Mouse (Mus musculus): Measurements from ENCODE around the gene S100z. TPM values are rescaled to one million over a fixed set of nuclear protein-coding genes. Genes with fewer than 3 reads are reported as not detected.

The S100z gene
- polyA plus RNA-seq, 1 experiment from 2014 or later: not detected

DNA sequence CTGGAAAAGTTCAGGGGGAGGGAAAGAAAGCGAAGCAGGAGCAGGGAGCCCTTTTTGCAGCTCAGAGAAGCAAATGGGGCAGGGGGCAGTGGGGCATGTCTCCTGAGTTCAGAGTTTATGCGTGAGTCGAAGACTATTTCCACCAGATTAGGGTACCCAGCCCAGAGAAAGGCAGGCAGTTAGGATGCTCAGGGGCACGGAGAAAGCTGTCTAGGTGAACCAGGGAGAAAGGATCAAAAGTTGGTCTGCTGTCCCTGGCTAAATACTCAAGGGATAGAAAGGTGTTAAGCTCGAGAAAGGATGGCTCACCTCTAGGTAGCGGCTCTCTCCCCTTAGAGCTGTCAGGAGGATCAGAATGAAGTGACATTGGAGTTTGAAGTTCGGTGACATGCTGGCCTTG is 34.2 kb downstream of the S100z start:
- no peak overlapping the region for H3K4me3 ChIP-seq (ENCODE audit: low read depth, low read length)
- no peaks in the 10 kb centered on the region for H3K36me3 ChIP-seq (replicated peaks; ENCODE audit: insufficient read depth, low read length)
- ATAC-seq: no peak
- peaks cover 4% of the 10 kb centered on the region; the same call in 1 of the 2 replicates for H3K4me1 ChIP-seq (ENCODE audit: insufficient read depth)
- no peaks in the 10 kb centered on the region for H3K9me3 ChIP-seq (ENCODE audit: low read length)
- 20% methylated on average over 7 of the region's 7 CpGs for WGBS (ENCODE audit: insufficient replicate concordance)
- no peak overlapping the region for H3K9ac ChIP-seq (replicated peaks)
- DNase-seq: no peak
- H3K27ac ChIP-seq (ENCODE audit: low read depth): no peak overlapping the region
- TF ChIP-seq EP300 (IDR thresholded peaks at IDR 0.05; ENCODE audit: low read depth) (no peak), CTCF (IDR thresholded peaks at IDR 0.05; ENCODE audit: low read depth) (no peak)
- H3K27me3 ChIP-seq (ENCODE audit: insufficient read depth, low read length): peaks cover 34% of the 10 kb centered on the region
- H3K4me2 ChIP-seq (ENCODE audit: low read depth, low read length): peak overlapping the region; percentile 57

DNA sequence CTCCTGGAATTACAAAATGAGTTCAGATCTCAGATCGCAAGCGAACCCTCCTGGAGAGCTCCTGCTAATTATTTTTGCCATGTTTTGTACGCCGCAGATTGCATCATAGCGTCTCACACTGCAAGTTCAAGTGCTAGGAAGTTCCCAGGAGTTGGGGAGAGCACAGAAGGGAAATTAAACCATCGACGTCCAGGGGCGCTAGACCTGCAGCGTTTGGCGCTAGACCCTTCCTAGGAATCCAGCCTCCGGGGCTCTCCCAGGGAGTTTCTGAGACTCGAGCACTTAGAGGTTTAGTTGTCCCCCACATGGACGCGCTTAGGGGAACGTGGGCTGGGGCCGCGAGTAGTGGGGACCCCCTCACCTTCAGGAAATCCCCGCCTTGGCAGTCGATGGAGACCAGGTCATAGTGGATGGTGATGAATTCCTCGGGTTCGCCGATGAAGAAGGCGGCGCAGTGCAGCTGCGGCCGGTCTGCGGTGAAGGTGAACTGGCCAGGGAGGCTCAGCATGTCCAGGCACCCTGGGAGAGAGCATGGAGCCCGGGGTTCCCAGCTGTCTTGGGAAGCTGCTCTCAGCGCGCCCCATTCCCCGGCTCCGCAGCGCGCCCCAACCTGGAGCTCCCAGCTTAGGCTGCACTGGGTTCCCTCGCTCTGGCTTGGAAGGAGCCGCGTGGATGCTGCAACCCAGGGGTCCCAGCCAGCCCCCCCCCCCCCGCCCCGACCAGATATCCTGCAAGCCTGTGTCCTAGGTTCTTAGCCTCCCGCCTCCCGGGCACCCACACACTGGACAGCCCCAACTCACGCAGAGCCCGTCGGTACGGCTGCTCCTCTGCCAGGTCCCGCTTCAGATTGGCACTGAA is 34.9 kb downstream of the S100z start:
- ATAC-seq (no peak), DNase-seq (no peak)
- Histone ChIP-seq H3K9ac (replicated peaks) (no peak overlapping the region), H3K4me1 (ENCODE audit: insufficient read depth) (peaks cover 4% of the 10 kb centered on the region; the same call in 1 of the 2 replicates), H3K27me3 (ENCODE audit: insufficient read depth, low read length) (peaks cover 34% of the 10 kb centered on the region), H3K36me3 (replicated peaks; ENCODE audit: insufficient read depth, low read length) (no peaks in the 10 kb centered on the region), H3K4me2 (ENCODE audit: low read depth, low read length) (peak overlapping the region; percentile 57), H3K27ac (ENCODE audit: low read depth) (no peak overlapping the region), H3K4me3 (ENCODE audit: low read depth, low read length) (peak overlapping the region; percentile 20; the same call in 1 of the 2 replicates), H3K9me3 (ENCODE audit: low read length) (no peaks in the 10 kb centered on the region)
- 3% methylated on average over 38 of the region's 46 CpGs for WGBS (ENCODE audit: insufficient replicate concordance)
- no peak for TF ChIP-seq EP300 (IDR thresholded peaks at IDR 0.05; ENCODE audit: low read depth)
- TF ChIP-seq CTCF (IDR thresholded peaks at IDR 0.05; ENCODE audit: low read depth): no peak

DNA sequence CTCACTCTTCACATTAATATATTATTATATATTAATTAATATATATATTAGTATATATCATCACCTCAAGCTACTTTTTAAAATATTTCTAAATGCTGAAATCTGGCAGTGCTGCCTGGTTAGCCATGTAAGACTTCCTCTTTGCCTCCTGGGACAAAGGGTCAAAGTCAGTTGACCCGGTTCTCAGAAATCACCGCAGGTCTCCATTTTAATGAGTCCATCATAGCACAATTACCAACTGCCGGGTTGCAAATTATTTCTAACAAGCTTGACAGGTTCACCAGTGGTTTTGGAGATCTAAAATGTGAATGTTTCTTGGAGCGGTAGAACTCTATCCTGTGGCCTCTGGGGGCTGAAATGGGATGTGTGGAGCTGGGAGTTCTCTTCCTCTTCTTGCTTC is 35.6 kb downstream of the S100z start:
- H3K27me3 ChIP-seq (ENCODE audit: insufficient read depth, low read length): peaks cover 35% of the 10 kb centered on the region
- no peak overlapping the region for H3K9ac ChIP-seq (replicated peaks)
- H3K9me3 ChIP-seq (ENCODE audit: low read length): no peaks in the 10 kb centered on the region
- no peak for DNase-seq
- no peaks in the 10 kb centered on the region for H3K36me3 ChIP-seq (replicated peaks; ENCODE audit: insufficient read depth, low read length)
- no peak for TF ChIP-seq CTCF (IDR thresholded peaks at IDR 0.05; ENCODE audit: low read depth)
- no peak for TF ChIP-seq EP300 (IDR thresholded peaks at IDR 0.05; ENCODE audit: low read depth)
- H3K4me1 ChIP-seq (ENCODE audit: insufficient read depth): peaks cover 4% of the 10 kb centered on the region; the same call in 1 of the 2 replicates
- no peak overlapping the region for H3K27ac ChIP-seq (ENCODE audit: low read depth)
- no peak overlapping the region for H3K4me3 ChIP-seq (ENCODE audit: low read depth, low read length)
- no peak for ATAC-seq
- 20% methylated on average over 4 of the region's 4 CpGs for WGBS (ENCODE audit: insufficient replicate concordance)
- H3K4me2 ChIP-seq (ENCODE audit: low read depth, low read length): peak overlapping the region; percentile 57; the same call in 1 of the 2 replicates

DNA sequence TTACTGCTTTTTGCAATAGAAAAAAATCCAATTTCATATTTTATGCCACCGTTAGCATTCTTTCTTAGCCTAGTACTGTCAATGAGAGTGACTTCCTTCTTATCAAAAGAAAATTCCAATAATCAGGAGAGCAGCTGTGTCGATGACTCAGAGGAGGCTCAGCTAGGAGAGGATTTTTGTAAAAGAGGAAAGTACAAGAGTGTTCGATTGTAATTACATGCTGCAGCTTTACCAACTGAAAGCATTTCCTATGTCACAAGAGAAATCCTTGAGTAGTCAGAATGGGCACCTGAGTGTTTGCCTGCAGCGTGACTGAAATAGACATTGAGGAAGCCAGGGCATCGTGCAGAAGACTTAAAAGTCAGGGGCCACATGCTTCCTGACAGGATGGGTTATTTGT is 39.0 kb downstream of the S100z start:
- H3K9ac ChIP-seq (replicated peaks): no peak overlapping the region
- WGBS (ENCODE audit: insufficient replicate concordance): 57% methylated on average over 5 of the region's 5 CpGs
- H3K36me3 ChIP-seq (replicated peaks; ENCODE audit: insufficient read depth, low read length): no peaks in the 10 kb centered on the region

DNA sequence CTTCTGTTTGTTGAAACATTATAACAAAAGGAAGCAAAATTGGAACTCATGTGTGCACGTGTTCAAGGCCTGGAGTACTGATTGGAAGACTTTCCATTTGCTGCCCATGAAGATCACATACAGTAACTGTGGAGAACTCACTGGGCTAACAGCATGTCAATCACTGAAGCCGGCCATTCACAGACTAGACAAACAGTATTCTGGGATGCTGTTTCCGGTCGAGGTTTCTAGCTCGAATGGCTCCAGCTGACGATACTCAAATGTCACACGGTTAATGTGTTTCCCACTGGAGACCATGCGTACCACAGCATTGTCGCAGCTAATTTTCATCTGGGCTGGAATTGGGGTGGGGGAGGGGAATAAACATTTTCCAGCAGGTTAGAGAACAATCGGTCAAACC is 46.8 kb downstream of the S100z start:
- Histone ChIP-seq H3K4me2 (ENCODE audit: low read depth, low read length) (no peak overlapping the region), H3K27ac (ENCODE audit: low read depth) (no peak overlapping the region), H3K9ac (replicated peaks) (no peak overlapping the region), H3K4me1 (ENCODE audit: insufficient read depth) (no peaks in the 10 kb centered on the region), H3K27me3 (ENCODE audit: insufficient read depth, low read length) (no peaks in the 10 kb centered on the region), H3K4me3 (ENCODE audit: low read depth, low read length) (no peak overlapping the region), H3K36me3 (replicated peaks; ENCODE audit: insufficient read depth, low read length) (no peaks in the 10 kb centered on the region), H3K9me3 (ENCODE audit: low read length) (no peaks in the 10 kb centered on the region)
- no peak for ATAC-seq
- WGBS (ENCODE audit: insufficient replicate concordance): 76% methylated on average over 10 of the region's 10 CpGs
- TF ChIP-seq CTCF (IDR thresholded peaks at IDR 0.05; ENCODE audit: low read depth) (no peak), EP300 (IDR thresholded peaks at IDR 0.05; ENCODE audit: low read depth) (no peak)
- DNase-seq: no peak

More for the DNA sequence above, 39.0 kb downstream of the S100z start:
- H3K9me3 ChIP-seq (ENCODE audit: low read length): no peaks in the 10 kb centered on the region
- H3K27me3 ChIP-seq (ENCODE audit: insufficient read depth, low read length): peaks cover 33% of the 10 kb centered on the region
- H3K4me1 ChIP-seq (ENCODE audit: insufficient read depth): peaks cover 4% of the 10 kb centered on the region; the same call in 1 of the 2 replicates
- no peak overlapping the region for H3K27ac ChIP-seq (ENCODE audit: low read depth)
- no peak for TF ChIP-seq CTCF (IDR thresholded peaks at IDR 0.05; ENCODE audit: low read depth)
- no peak for TF ChIP-seq EP300 (IDR thresholded peaks at IDR 0.05; ENCODE audit: low read depth)
- ATAC-seq (no peak), DNase-seq (no peak)
- H3K4me2 ChIP-seq (ENCODE audit: low read depth, low read length): no peak overlapping the region
- no peak overlapping the region for H3K4me3 ChIP-seq (ENCODE audit: low read depth, low read length)

DNA sequence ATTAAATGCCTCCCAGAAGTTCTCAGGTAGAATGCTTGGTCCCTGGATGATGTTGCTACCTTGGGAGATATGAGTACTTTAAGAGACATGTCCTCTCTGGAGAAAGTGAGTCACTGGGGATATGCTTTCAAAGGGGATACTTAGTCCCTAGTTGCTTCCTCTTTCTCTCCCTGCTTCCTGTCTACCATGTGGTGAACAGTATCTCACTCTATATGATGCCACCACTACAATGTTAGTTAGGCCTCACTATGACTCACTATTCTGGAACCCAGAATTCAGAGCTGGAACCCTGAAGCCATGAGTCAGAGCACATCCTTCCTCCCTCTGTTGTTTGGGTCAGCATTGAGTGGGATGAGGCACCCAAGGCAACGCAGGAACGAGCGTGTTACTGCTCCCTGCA is 51.0 kb downstream of the S100z start:
- no peaks in the 10 kb centered on the region for H3K9me3 ChIP-seq (ENCODE audit: low read length)
- H3K9ac ChIP-seq (replicated peaks): no peak overlapping the region
- no peak overlapping the region for H3K4me2 ChIP-seq (ENCODE audit: low read depth, low read length)
- TF ChIP-seq CTCF (IDR thresholded peaks at IDR 0.05; ENCODE audit: low read depth) (no peak), EP300 (IDR thresholded peaks at IDR 0.05; ENCODE audit: low read depth) (no peak)
- no peak for ATAC-seq
- H3K4me3 ChIP-seq (ENCODE audit: low read depth, low read length): no peak overlapping the region
- no peak overlapping the region for H3K27ac ChIP-seq (ENCODE audit: low read depth)
- no peaks in the 10 kb centered on the region for H3K4me1 ChIP-seq (ENCODE audit: insufficient read depth)
- no peak for DNase-seq
- no peaks in the 10 kb centered on the region for H3K27me3 ChIP-seq (ENCODE audit: insufficient read depth, low read length)
- WGBS (ENCODE audit: insufficient replicate concordance): 73% methylated on average over 3 of the region's 3 CpGs
- H3K36me3 ChIP-seq (replicated peaks; ENCODE audit: insufficient read depth, low read length): no peaks in the 10 kb centered on the region

Other genes with a start within 250 kb of the S100z start
- 0.63 and 0.75 TPM in 2 replicates for gene Pde8b, start 228.4 kb downstream of the S100z start, polyA plus RNA-seq (2015; fragmentation: Nextera tagmentation; extraction: Ambion mirVana)
- gene Zbed3, start 155.1 kb downstream of the S100z start, polyA plus RNA-seq (2015; fragmentation: Nextera tagmentation; extraction: Ambion mirVana): 5.7 and 6.7 TPM in 2 replicates
- 11.7 TPM in 2 replicates for gene Aggf1, start 103.4 kb downstream of the S100z start, polyA plus RNA-seq (2015; fragmentation: Nextera tagmentation; extraction: Ambion mirVana)
- gene Crhbp, start 33.8 kb downstream of the S100z start, polyA plus RNA-seq (2015; fragmentation: Nextera tagmentation; extraction: Ambion mirVana): 0.11 and 0.18 TPM in 2 replicates
- gene F2rl1, start 46.5 kb upstream of the S100z start, polyA plus RNA-seq (2015; fragmentation: Nextera tagmentation; extraction: Ambion mirVana): 0.20 and 0.31 TPM in 2 replicates
- gene F2r, start 139.8 kb upstream of the S100z start, polyA plus RNA-seq (2015; fragmentation: Nextera tagmentation; extraction: Ambion mirVana): 25.5 and 28.6 TPM in 2 replicates
- 10.7 and 13.0 TPM in 2 replicates for gene F2rl2, start 218.1 kb upstream of the S100z start, polyA plus RNA-seq (2015; fragmentation: Nextera tagmentation; extraction: Ambion mirVana)

Data from liver, postnatal 0 days (tissue).